Mouse (Mus musculus): ENCODE data around the gene Gm17490.

DNA sequence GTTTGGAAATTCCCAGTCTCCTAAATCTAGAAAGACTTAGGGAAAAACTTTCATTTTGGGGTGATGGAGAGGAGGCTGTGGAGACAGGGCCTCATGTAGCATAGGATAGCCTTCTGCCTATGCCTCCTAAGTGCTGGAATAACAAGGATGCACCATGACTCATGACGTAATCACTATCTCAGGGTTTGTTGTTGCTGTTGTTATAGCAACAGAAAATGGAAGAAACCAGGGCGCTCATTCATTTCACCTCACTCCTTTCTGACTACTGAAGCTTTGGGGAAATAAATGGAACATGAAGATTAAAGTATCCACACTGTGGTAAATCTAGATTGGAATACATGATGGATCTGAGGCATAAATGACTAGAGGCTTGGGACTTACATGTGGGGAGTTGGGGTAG is 2.3 kb downstream of the Gm17490 start:
- TF ChIP-seq MAFK (IDR thresholded peaks at IDR 0.05; ENCODE audit: insufficient read depth, low read depth, low read length) = no peak
- TF ChIP-seq ZC3H11A (IDR thresholded peaks at IDR 0.05; ENCODE audit: borderline replicate concordance, low read depth, low read length) = no peak
- TF ChIP-seq HCFC1 (IDR thresholded peaks at IDR 0.05; ENCODE audit: borderline replicate concordance, insufficient read depth, low read length) = no peak
